Mouse (Mus musculus) megakaryocyte, adult 5-6 weeks (primary cell): ENCODE measurements around the gene Slc19a3. TPM values are rescaled to one million over a fixed set of nuclear protein-coding genes. Genes with fewer than 3 reads are reported as not detected.
"Not testable (repeated sequence)": the region's sequence is repeated elsewhere in the genome, so short reads cannot be mapped to it uniquely, and the experiment has no call there.

Source experiments
- ATAC-seq: 2 replicates; pipeline ENCODE4 v1.8.0; 2016; ENCODE audit warnings: mild to moderate bottlenecking, inconsistent platforms; ENCODE audit not compliant: poor library complexity, severe bottlenecking
- total RNA-seq, 2 experiments: library from RNA; stranded (forward) in 1 of 2; stranded (reverse) in 1 of 2; fragments of 153-499, 151-499 nt in 1 of 2; fragments of 221-1000, 200-1000 nt in 1 of 2; gene quantifications; 2 replicates each; pipeline versions ENCODE4 v1.2.3 to v1.2.4; 2015 to 2017

Slc19a3 gene
- total RNA-seq, 2 experiments from 2014 or later = not detected

DNA sequence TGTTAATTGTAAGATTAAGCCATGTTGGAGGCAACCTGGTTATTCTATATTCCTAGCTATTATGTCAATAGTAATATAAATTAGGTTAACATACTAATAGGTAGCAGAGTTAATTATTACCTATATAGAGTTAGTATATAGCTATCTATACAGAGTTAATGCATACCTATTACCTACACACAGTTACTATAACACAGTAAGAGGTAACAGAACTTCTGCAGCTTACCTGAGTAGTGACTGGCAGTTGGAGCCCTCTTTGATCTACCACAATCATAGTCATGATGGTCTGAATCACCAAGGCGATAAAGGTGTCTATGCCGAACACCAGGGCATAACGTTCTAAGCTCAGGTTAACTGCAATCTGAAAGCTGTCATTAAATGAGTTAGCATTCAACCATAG lies 23.8 kb downstream of the Slc19a3 start:
- no peak for ATAC-seq

DNA sequence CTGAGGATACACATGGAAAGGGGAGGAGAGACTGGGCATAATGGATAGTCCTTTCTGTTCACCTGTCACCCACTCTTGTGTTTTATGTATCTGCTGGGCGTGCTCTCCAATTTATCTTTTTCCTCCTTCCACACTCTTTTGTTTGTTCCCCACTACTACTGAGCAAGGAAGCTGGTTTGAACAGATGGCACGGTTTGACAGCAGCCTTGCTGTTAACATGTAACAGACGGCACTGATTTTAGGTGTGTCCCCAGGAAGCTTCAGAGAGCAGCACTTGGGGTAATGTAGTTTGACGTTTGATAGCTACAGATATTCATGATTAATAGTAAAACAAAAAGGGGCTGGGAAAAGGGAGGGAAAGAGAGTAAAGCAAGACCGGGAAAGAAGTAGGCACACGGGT lies 30.8 kb downstream of the Slc19a3 start:
- no peak for ATAC-seq

DNA sequence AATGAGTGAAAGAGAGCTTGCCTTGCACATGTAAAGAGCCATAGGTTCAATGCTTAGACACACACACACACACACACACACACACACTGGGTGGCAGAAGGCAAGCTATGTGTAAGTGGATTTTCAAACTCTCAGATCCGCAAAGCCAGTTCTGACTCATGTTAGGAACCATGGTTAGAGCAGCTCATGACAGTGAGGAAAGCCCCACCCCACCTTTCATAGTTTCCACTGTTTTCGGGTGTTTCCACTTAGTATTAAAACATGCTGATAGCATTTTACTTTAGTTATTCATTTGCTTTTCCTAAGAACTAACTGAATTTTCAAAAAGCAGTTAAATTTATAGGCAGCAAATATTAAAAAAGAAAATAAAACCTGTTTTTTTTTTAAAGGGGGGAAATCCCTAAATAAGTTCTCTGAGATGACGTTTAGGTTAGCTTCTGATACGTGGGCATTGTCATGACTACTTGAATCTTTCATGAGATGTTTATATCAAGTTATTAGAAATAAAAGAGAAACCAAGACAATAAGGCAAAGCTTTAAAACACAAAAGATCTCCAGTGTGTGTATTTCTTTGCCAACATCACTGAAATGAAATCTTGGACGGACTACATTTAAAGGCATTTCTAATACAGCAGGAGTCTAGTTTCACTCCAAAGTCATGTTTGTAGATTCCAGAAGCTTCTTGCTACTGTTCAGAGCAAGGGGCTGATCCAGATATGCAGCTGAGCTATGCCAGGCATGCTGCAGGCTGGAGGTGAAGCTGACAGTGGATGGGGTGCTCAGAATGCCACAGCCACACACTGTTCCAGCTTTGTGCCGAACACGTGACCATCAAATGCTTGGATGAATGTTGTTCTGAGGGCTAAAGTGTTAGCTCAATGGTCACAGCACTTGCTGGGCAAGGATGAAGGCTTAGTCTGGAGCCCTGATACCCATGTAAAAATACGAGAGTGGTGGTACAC lies 31.7 kb downstream of the Slc19a3 start:
- no peak for ATAC-seq

DNA sequence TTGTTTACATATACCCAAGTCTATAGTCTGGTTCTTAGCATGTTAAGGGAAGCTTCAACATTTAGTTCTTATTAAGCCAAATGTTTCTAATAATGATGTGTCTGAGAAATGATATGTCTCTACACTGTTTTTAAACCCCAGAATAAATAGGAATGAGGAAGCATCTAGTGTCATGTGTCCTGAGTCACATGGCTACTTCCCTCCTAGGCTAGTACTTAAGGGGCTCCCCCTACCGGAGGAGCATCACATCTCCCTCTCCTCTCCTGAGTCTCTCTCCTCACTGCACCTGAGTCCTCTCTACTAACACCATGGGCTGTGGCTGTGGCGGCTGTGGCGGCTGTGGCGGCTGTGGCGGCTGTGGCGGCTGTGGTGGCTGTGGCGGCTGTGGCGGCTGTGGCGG lies 37.9 kb downstream of the Slc19a3 start, which contains the start of gene Gm47959:
TSS of gene Gm47959 (plus strand) at position 243 of the 400 bp plus-strand sequence.
- ATAC-seq = not testable (repeated sequence)

DNA sequence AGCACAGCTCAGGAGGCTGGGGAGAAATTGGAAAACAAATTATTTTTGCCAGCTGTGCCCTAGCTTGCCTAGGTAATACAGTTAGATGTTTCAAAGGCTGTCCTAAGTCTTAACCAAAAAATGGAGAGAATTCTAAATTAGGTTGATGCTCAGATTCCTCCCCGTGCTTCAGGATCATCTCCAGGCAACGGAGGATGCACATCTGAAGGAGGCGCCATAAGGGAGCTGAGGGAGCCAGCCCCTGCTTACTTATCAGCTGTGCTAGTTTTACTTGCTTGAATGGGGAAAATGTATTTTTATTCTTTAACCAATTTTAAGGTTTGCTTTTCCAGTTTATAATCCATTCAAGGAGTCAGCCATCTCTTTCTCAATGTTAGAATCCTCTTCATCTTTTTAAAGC lies 44.3 kb downstream of the Slc19a3 start:
- no peak for ATAC-seq

DNA sequence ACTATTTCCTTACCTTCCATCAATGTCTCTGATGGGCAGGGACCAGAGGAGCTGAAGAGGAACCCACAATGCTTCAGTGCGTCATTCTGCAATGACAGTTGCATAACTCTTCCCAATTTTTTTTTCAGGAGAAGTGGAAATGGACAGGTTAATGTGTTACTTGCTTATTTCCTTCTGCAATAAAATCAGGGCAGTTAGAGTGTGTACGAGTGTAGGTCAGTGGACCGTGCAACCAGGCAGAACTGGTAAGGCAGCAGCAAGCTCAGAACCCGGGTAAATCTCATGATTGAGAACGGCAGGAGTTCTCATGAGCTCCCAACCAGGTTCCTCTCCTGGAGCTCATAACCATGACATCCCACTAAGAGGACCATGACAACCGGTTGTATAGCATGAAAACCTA lies 46.2 kb downstream of the Slc19a3 start:
- no peak for ATAC-seq

DNA sequence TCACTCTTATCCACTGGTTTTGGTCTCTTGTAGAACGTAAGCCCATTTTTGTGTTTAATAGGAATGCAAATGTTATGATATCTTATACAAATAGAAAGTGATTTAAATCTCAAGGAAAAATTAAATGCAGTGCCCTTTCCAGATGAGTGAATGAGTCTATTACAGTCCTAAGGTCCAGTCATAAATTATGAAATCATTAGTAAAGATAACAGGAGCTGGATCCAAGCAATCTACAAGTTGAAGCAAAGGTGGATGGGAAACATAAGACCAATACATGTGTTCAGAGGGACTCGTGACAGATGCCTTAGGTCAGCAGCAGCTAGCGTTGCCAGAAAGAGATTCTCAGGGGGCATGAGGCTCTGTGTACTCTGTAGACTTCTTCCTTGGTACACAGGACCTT lies 46.7 kb downstream of the Slc19a3 start:
- ATAC-seq = no peak

DNA sequence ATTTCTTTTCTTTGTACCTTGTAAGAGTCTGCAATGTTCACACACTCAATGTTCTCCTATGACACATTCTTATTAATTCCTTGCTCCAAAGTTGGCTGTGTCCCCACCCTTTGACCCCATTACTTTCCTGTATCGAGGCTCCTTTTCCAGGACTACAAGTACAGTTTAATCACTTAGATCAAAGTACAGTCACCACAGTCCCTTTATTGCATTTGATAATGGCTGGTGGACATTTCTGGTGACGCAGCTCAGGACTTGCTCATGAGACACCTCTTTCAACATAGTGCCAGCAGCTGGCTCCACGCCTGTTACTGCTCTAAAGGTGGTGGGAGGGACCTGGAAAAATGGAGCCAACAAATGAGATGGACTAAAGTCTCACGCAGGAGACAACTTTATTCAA lies 47.2 kb downstream of the Slc19a3 start:
- ATAC-seq = no peak

DNA sequence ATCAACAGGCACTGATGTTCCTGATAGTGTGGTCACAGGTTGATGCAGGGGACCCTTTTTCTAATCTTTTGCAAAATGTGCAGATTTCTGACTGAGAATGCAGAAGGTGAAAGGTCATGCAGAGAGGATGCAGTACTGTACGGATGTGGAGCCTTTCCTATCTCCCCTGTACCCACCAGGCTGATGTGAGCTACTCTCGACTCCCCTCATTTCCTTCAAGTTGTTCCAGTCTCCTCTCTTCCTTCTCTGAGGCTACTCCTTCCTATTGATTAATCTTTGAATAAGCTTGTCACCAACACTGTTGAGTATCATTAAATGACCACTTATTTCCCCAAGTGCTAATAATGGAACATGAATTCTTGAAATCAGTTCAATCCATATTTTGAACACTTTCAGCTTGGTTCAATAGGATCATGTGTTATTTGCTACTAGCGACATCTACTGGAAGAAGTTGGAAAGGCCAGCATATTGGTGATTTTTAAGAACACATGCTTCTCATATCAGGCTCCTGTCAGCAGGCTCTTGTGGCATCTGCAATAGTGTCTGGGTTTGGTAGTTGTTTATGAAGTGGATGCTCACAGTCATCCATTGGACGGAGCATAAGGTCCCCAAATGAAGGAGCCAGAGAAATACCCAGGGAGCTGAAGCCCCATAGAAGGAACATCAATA lies 50.6 kb downstream of the Slc19a3 start:
- ATAC-seq = no peak; the same call in 1 of the 2 replicates

DNA sequence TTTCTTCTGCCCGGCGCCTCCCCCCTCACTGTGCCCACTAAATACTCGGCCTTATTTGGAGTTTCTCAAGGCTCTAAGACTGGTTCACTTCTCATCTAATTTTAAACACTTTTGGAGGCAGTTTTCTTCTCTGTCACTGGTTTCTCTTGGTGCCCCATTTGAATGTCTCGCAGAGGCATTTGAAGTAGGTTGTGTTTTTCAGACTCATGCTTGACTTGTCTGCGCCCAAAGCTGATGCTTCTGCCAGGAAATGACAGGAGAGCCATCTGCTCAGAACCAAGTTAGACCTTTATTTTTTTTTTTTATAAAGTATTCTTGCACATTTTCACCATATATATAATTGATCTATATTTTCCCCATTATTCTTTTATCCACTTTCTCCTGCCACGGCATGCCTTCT lies 51.5 kb downstream of the Slc19a3 start:
- ATAC-seq = no peak

DNA sequence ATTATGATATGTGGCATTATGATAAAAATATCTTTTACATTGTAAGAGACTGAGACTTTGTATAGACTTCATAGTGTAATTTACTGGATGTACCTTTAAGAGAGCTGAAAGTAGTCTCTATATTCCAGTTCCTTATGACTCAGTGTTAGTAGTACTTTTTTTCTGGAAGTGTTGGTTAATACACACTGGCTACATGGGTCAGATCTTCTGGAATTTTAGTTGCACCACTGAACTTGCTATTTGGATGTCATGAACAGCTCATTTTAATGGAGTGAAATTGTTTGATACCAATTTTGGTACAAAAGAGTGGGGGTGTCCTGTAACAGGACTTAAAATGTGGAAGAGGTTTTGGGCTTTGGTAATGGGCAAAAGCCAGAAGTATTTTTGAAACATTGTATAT lies 60.4 kb downstream of the Slc19a3 start:
- no peak for ATAC-seq

DNA sequence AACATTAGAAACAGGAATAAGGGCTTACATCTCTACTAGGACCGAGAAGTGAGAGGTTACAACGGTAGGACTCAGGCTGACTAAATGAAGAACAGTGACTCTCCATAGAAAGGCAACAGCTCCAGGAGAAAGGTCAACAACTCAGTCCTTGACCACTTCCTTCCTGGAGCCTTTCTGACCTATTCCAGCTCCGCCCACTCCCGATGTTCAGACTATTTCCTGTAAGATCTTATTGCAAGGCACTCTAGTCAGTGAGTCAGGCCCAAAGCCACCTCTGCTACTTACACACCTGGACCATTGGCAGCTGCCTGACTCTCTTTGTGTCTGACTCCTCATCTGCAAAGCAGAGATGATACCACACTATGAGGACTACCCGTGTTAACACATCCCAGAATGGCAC lies 62.5 kb downstream of the Slc19a3 start:
- ATAC-seq = no peak

DNA sequence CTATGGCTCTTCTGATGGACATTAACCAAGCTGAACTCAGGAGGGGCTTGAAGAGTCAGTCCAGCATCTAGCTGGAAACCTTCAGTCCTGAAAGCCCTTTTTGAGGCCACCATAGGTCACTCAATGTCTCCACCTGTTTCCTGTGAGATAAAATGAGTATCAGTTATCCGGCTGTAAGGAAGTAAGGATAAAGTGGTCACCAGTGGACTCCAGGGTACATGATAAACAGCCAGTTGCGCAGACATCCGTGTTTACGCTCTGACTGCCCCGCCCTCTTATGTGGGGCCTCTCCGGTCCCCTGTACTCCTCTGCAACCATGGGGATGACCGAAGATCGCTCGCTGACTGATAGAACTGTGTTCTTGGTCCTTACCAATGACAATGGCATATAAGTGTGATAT lies 63.9 kb downstream of the Slc19a3 start:
- no peak for ATAC-seq

DNA sequence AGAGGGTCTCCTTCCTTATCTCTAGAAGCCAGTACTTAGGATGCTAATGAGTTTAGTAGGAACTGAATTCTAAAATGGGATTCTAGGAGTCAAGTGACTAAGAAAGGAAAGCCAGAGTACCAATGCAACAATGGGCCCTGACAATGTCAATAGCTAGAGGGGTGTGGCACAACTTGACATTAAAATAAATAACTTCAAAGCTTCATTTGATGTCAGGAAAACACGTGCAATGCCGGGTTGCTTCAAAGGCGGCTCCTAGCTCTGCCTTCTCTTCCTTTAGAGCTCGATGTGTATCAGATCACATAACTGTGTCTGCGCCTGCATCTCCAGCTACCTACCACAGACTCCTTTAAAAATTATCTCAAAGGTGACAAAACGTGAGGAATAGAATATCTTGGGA lies 64.3 kb downstream of the Slc19a3 start:
- no peak for ATAC-seq

DNA sequence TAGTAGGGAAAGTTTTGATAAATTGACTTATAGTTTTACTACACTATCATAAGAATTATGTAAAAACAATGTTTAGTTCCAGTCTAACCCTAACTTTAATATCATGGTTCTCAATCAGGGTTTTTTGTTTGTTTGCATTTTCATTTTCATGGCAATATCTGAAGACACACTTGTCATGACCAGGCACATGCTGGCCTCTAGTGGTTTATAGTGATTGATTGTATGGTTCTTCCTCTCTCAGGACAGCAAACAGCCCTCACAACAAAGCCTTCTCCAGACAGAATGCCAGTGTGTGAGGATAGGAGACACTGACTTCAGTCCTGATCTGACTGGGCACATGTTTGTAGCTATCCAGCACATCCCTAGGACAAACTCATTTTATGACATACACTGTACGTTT lies 65.0 kb downstream of the Slc19a3 start:
- ATAC-seq = no peak

DNA sequence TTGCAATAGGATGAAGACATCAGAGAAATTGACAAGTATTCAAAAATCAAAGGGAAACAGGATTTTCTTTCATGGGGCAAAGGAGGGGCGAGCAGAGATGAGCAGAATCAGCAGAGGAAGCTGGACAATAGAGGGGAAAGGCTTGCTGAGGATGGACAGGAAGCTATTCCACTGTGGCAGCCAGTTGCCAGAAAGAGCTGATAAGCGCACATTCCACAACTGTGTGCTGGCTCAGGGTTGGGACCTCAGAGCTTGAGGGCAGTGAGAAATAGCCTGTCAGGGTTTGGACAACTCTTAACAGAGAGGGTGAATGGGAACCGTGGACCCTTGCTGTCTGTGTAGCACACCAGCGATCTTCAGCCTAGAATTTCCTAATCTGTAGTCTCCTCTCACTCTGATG lies 66.2 kb downstream of the Slc19a3 start:
- ATAC-seq = no peak

DNA sequence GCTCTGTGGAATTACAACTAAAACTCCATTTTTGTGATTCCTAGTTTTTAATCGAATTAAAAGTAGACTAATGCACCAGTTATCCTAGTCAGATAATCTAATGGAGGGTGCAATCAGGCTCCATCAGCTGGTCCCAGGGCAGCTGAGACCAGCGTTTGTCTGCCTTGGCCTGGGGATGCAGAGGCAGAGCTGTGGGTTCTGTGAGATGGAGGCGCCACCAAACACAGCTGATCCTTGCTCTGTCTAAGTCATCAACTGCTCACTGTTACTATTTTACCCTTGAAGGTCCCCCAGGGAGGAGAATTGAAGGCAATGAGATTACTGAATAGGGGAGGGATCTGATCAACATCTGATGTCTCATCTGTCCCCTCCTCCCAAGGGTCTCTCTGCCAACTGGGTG lies 71.8 kb downstream of the Slc19a3 start:
- ATAC-seq = no peak

Other genes with a start within 250 kb of the Slc19a3 start
- gene Agfg1, start 199.0 kb downstream of the Slc19a3 start, total RNA-seq (2015) = 57.0 and 61.1 TPM in 2 replicates
- 48.0 and 48.3 TPM in 2 replicates for gene Agfg1, start 199.0 kb downstream of the Slc19a3 start, total RNA-seq (2017)
- gene A030005L19Rik, start 125.1 kb downstream of the Slc19a3 start, total RNA-seq (2015) = 0.31 and 0.34 TPM in 2 replicates
- gene A030005L19Rik, start 125.1 kb downstream of the Slc19a3 start, total RNA-seq (2017) = not detected in 2 replicates
- gene A030014E15Rik, start 113.5 kb downstream of the Slc19a3 start, total RNA-seq (2015) = not detected in 2 replicates
- not detected in 2 replicates for gene A030014E15Rik, start 113.5 kb downstream of the Slc19a3 start, total RNA-seq (2017)
- not detected in 2 replicates for gene Gm6217, start 107.0 kb downstream of the Slc19a3 start, total RNA-seq (2015)
- not detected in 2 replicates for gene Gm6217, start 107.0 kb downstream of the Slc19a3 start, total RNA-seq (2017)
- not detected in 2 replicates for gene A030003K21Rik, start 95.1 kb downstream of the Slc19a3 start, total RNA-seq (2015)
- gene A030003K21Rik, start 95.1 kb downstream of the Slc19a3 start, total RNA-seq (2017) = not detected in 2 replicates
- not detected in 2 replicates for gene Gm7544, start 82.4 kb downstream of the Slc19a3 start, total RNA-seq (2015)
- gene Gm7544, start 82.4 kb downstream of the Slc19a3 start, total RNA-seq (2017) = not detected in 2 replicates
- gene Gm47955, start 78.2 kb downstream of the Slc19a3 start, total RNA-seq (2015) = not detected in 2 replicates
- gene Gm47955, start 78.2 kb downstream of the Slc19a3 start, total RNA-seq (2017) = not detected in 2 replicates
- gene Gm47959, start 37.9 kb downstream of the Slc19a3 start, total RNA-seq (2015) = not detected in 2 replicates
- not detected in 2 replicates for gene Gm47959, start 37.9 kb downstream of the Slc19a3 start, total RNA-seq (2017)
- not detected in 2 replicates for gene Krtap28-10, start 4.0 kb upstream of the Slc19a3 start, total RNA-seq (2015)
- not detected in 2 replicates for gene Krtap28-10, start 4.0 kb upstream of the Slc19a3 start, total RNA-seq (2017)
- gene Gm47969, start 6.5 kb upstream of the Slc19a3 start, total RNA-seq (2015) = not detected in 2 replicates
- gene Gm47969, start 6.5 kb upstream of the Slc19a3 start, total RNA-seq (2017) = not detected in 2 replicates
- not detected in 2 replicates for gene A030005K14Rik, start 20.9 kb upstream of the Slc19a3 start, total RNA-seq (2015)
- gene A030005K14Rik, start 20.9 kb upstream of the Slc19a3 start, total RNA-seq (2017) = not detected in 2 replicates
- gene Krtap28-13, start 22.5 kb upstream of the Slc19a3 start, total RNA-seq (2015) = not detected in 2 replicates
- not detected in 2 replicates for gene Krtap28-13, start 22.5 kb upstream of the Slc19a3 start, total RNA-seq (2017)
- gene Ccl20, start 78.3 kb upstream of the Slc19a3 start, total RNA-seq (2015) = not detected in 2 replicates
- not detected in 2 replicates for gene Ccl20, start 78.3 kb upstream of the Slc19a3 start, total RNA-seq (2017)
- not detected in 2 replicates for gene Daw1, start 121.3 kb upstream of the Slc19a3 start, total RNA-seq (2015)
- gene Daw1, start 121.3 kb upstream of the Slc19a3 start, total RNA-seq (2017) = not detected in 2 replicates